Mouse (Mus musculus) mesoderm, embryonic 11.5 days (tissue): Measurements from ENCODE around the gene Susd5.
"Not testable (repeated sequence)": the region's sequence is repeated elsewhere in the genome, so short reads cannot be mapped to it uniquely, and the experiment has no call there.

ENCODE experiments used
- DNase-seq: peaks from one replicate; pipeline ENCODE4 v3.0.0-alpha.2; 2012; ENCODE audit warnings: low read depth, low spot score

Susd5 gene

GRCm38 (mm10) chr9:114069372-114069771 is 12.4 kb downstream of the Susd5 start:
- no peak for DNase-seq

DNA sequence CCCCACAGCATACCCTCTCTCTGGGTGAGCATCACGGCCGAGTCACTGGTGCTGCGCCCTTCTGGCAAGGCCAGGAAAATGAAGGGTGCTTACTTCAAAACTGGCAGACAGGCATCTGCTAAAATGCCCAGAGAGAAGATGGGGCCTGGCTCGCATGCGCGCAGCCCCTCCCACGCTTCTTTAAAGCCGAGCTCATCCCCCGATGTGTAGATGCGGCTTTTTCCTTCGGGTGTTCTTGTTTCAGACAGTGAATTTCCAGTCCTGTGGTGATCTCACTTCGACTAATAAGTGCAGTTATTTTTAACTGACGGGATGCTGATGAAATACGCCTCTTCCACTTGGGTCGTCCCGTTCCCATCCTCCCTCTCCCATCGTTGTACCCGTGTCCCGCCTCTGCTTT is 16.7 kb downstream of the Susd5 start:
- no peak for DNase-seq

DNA sequence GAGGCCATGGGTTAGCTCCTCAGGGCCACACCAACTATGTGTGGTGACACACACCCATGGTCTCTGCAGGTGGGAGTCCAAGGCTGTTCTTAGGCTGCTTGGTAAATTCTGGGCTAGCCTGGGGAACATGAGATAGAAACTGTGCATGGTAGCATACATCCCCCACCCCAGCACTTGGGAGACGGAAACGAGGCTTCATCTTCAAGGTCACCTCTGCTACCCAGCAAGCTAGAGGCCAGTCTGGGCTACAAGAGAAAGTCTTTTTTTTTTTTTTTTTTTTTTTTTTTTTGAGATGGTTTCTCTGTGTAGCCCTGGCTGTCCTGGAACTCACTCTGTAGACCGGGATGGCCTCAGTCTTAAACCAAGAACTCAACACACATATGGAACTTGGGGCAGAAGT is 29.5 kb downstream of the Susd5 start:
- DNase-seq, result no peak

DNA sequence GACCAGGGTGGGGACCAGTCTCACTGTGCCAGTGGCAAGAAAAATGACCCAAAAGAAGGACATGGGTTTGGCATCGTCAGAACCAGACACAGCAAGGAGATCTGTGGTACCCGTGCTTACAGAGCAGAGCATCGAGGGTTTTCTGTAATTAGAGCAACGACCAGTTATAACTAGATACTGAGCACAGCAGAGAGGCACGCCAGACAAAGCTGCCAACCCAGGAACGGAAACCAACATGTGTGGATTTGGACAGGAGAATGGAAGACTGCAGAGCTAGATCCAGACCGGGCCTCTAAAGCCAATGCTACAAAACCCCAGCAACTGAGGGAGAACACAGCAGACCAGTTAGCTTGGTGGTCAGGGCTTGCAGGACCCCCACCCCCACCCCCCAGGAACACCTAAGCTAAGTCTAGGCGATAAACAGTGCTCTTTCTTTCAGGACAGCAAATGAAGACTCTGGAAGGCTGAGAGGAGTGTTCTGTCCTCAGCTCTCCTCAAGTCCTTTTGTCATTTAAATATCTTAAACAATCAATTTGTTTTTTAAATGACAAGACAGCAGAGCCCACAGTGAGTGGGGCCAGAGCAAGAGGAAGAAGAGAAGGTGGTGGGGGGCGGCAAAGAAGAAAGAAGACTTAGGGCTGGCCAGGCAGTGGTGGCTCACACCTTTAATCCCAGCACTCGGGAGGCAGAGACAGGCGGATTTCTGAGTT is 30.3 kb downstream of the Susd5 start:
- no peak for DNase-seq

- not testable (repeated sequence) for DNase-seq
These were observed 31.9 kb downstream of the Susd5 start for GRCm38 (mm10) chr9:114088885-114089284.

- peak; percentile 70 for DNase-seq
These were observed 35.2 kb downstream of the Susd5 start for GRCm38 (mm10) chr9:114092188-114092587.

GRCm38 (mm10) chr9:114094854-114095253 is 37.9 kb downstream of the Susd5 start:
- DNase-seq, result no peak

DNA sequence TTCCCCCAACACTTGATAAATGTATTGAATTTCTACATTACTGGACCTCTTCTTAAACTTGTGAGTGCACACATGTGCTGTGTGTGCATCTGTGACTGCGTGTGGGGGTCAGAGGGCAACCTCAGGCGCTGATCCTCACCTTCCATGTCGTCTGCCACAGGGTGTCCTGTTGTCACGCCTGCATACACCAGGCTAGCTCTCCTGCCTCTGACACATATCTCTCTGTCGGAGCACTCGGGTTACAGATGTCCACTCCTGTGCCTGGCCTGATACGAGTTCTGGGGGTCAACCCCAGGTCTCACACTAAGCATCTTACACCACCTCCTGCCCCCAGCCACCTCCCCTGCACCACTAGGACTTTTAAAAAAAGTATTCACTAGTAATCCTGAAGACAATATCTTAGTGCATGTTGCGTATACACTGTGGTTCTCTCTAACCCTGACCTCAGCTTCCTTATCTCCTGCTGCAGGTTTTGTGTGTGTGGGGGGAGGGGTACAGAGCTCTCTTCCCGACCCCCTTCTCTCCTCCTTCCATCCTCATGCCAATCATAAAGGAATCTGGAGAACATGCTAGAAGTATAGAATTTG is 41.9 kb downstream of the Susd5 start:
- DNase-seq, result no peak

DNA sequence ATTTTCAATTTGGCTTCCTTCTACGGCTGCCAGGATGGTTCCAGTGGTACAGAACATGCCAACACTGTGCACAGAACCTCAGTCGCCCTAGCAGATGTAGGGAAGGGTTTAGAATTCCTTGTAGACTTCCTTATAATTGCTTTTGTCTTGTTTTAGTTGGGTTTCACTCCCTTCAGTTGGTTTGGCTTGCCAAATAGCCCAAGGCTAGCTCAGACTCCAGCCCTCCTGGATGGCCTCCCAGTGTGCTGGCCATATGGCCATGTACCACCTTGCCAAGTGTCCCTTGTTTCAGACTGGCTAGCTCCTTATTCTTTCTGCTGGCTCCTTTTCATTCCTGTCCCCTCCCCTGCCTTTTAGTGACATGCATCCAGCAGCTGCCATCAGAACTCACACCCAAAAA is 53.3 kb downstream of the Susd5 start:
- DNase-seq, result no peak

GRCm38 (mm10) chr9:114111161-114111560 is 54.2 kb downstream of the Susd5 start:
- DNase-seq, result no peak

- DNase-seq, result no peak
These were observed 55.3 kb downstream of the Susd5 start for GRCm38 (mm10) chr9:114112226-114112625.

DNA sequence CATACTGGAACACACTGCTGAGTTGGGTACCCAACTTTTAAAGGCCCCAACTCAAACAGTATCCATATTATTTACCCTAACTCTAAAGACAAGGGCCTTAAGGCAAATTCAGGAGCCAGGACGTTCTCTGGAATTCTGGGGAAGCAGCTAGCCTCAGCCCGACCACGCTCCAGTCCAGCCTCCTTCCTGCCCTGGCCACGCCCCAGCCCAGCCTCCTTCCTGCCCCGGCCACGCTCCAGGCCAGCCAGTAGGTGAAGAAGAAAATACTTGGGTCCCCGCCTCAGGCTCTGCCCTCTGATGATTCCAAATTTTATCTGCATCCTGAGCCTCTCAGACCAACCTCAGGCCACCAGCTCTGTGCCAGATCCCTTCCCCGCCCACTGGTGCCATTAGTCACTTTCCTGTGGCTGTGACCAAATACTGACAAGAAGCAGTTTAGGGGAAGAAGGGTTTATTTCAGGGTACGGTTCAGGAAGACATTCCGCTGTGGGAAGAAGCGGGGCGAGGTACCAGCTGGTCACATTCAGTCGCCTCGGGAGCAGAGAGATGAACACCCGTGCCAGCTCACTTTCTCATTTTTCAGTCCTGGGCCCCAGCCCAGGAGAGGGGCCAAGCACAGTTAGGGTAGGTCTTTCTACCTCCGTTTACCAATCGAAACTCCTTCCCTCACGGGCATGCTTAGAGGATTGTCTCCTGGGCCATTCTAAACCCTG is 57.1 kb downstream of the Susd5 start:
- DNase-seq, result no peak

DNA sequence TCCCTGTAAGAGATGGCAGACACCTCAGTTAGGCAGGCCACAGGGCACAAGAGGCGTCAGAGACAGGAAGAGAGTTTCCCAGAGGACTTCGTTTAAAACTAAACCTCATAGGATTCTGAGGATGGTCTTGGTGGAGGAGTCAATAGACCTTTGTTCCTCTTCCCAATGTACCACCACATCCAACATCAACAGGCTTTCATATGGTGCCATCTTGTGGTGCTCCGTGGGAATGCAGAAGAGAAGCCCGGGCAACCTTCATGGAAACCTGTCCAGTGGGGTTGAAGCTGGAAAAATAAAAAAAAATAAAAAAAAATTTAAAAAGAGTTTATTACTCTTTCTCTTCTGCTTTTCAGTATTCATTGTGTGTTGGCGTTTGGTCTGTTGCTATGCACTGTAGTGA is 59.7 kb downstream of the Susd5 start:
- peak; percentile 63 for DNase-seq

DNA sequence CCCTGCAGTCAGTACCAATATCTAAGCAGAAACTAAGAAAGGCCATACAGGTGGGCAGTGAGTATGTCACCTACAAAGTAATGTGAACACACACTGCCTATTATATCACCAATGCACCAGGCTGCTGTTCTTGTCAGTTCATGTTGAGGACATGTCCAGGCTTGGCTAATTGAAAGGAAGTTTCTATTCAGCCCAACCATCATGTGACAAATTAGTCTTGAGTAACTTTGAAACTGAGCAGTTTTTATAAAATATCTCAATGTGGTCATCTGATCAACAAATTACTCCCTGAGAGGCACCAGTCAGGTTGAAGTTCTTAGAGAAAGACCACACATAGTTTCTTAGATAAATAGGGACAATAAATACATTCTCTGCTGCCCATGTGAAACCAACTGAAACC is 65.9 kb downstream of the Susd5 start:
- DNase-seq, result not testable (repeated sequence)

- not testable (repeated sequence) for DNase-seq
These were observed 72.4 kb downstream of the Susd5 start for GRCm38 (mm10) chr9:114129273-114129835.
